27 mouse cellular contexts compared by ENCODE assay signal in the genomic region with DNA sequence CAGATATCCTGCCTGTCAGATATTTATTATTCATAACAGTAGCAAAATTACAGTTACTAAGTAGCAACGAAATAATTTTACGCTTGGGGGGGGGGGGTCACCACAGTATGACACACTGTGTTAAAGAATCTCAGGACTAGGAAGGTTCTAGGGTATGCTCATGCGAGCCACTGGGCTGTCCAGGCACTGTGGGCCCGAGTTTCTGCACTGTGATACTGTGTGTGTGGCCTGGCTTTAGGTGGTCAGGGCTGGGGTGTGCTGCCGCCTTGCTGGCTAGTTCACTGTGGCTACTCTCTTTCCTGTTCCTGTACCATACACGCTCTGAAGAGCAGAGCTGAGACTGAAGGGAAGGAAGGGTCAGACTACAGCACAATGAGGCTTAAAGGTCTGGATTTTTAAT.
A peak's percentile ranks its signal among the peaks of the same experiment; 100 is the strongest.
DNase-seq lines count a peak whose midpoint lies in the region; ATAC-seq and TF ChIP-seq lines count a peak whose summit lies in the region.
"Had no signal": no experiment of that assay in that cellular context is flagged by ENCODE, and none has a peak within 500 bp of the region (broad histone marks: within the 10 kb centered on the region; RNA-seq: fewer than 3 reads in every experiment).

No protein-coding gene starts in this region.

- H3K4me2 ChIP-seq in forebrain, embryonic 15.5 days (replicated peaks) = no peak overlapping the region
- H3K4me2 ChIP-seq in hindbrain, postnatal 0 days (ENCODE audit: low read depth, low read length) = no peak overlapping the region
- H3K4me2 ChIP-seq in midbrain, embryonic 12.5 days (replicated peaks) = no peak overlapping the region
- no peak overlapping the region for H3K4me2 ChIP-seq in midbrain, embryonic 15.5 days
- H3K4me2 ChIP-seq in limb, embryonic 12.5 days = no peak overlapping the region
- H3K4me2 ChIP-seq: embryonic facial prominence, embryonic 13.5 days; hindbrain, embryonic 14.5 days; intestine, embryonic 15.5 days had no signal

- TF ChIP-seq CTCF in hindbrain, postnatal 0 days (IDR thresholded peaks at IDR 0.05; ENCODE audit: low read depth) = no peak

- H3K4me3 ChIP-seq in forebrain, embryonic 10.5 days = no peak overlapping the region
- no peak overlapping the region for H3K4me3 ChIP-seq in forebrain, embryonic 15.5 days
- H3K4me3 ChIP-seq in hindbrain, embryonic 10.5 days = no peak overlapping the region
- no peak overlapping the region for H3K4me3 ChIP-seq in hindbrain, postnatal 0 days (ENCODE audit: low read length)
- H3K4me3 ChIP-seq in midbrain, embryonic 12.5 days = no peak overlapping the region
- no peak overlapping the region for H3K4me3 ChIP-seq in midbrain, embryonic 15.5 days
- H3K4me3 ChIP-seq in limb, embryonic 12.5 days (replicated peaks) = no peak overlapping the region
- H3K4me3 ChIP-seq: embryonic facial prominence, embryonic 13.5 days; erythroblast, embryonic 14.5 days; heart, embryonic 12.5 days; heart, embryonic 15.5 days; intestine, embryonic 15.5 days had no signal

- peak overlapping the region; percentile 31; the same call in 1 of the 2 replicates for H3K27ac ChIP-seq in forebrain, embryonic 10.5 days
- H3K27ac ChIP-seq in forebrain, embryonic 15.5 days (replicated peaks) = no peak overlapping the region
- H3K27ac ChIP-seq in hindbrain, embryonic 10.5 days = peak overlapping the region; percentile 53
- H3K27ac ChIP-seq in hindbrain, postnatal 0 days = no peak overlapping the region
- H3K27ac ChIP-seq in midbrain, embryonic 12.5 days (replicated peaks) = peak overlapping the region; percentile 52; the same call in 1 of the 2 replicates
- H3K27ac ChIP-seq in midbrain, embryonic 15.5 days = no peak overlapping the region
- H3K27ac ChIP-seq in limb, embryonic 12.5 days = no peak overlapping the region
- H3K27ac ChIP-seq: embryonic facial prominence, embryonic 13.5 days; heart, embryonic 15.5 days; hindbrain, embryonic 14.5 days; intestine, embryonic 15.5 days had no signal

- no peaks in the 10 kb centered on the region for H3K36me3 ChIP-seq in forebrain, embryonic 10.5 days (replicated peaks)
- no peaks in the 10 kb centered on the region for H3K36me3 ChIP-seq in forebrain, embryonic 15.5 days
- no peaks in the 10 kb centered on the region for H3K36me3 ChIP-seq in hindbrain, embryonic 10.5 days
- H3K36me3 ChIP-seq in hindbrain, postnatal 0 days (ENCODE audit: insufficient read depth, low read length) = no peaks in the 10 kb centered on the region
- H3K36me3 ChIP-seq in midbrain, embryonic 12.5 days = no peaks in the 10 kb centered on the region
- no peaks in the 10 kb centered on the region for H3K36me3 ChIP-seq in midbrain, embryonic 15.5 days (replicated peaks)
- H3K36me3 ChIP-seq in limb, embryonic 12.5 days = no peaks in the 10 kb centered on the region
- H3K36me3 ChIP-seq: embryonic facial prominence, embryonic 13.5 days; G1E; heart, embryonic 12.5 days; heart, embryonic 15.5 days; intestine, embryonic 15.5 days had no signal

- H3K27me3 ChIP-seq in forebrain, embryonic 10.5 days (ENCODE audit: poor library complexity, severe bottlenecking) = peaks cover 35% of the 10 kb centered on the region
- no peaks in the 10 kb centered on the region for H3K27me3 ChIP-seq in forebrain, embryonic 15.5 days
- H3K27me3 ChIP-seq in hindbrain, embryonic 10.5 days (ENCODE audit: insufficient read depth, poor library complexity, severe bottlenecking) = no peaks in the 10 kb centered on the region
- H3K27me3 ChIP-seq in hindbrain, postnatal 0 days (ENCODE audit: insufficient read depth, low read length) = no peaks in the 10 kb centered on the region
- H3K27me3 ChIP-seq in midbrain, embryonic 12.5 days = peaks cover 23% of the 10 kb centered on the region
- no peaks in the 10 kb centered on the region for H3K27me3 ChIP-seq in midbrain, embryonic 15.5 days (replicated peaks)
- 0 out of 2 replicates have a peak, but pooled peaks cover 5% of the 10 kb centered on the region for H3K27me3 ChIP-seq in limb, embryonic 12.5 days
- H3K27me3 ChIP-seq: CH12.LX; embryonic facial prominence, embryonic 13.5 days; heart, embryonic 12.5 days; heart, embryonic 15.5 days had no signal

- no peak overlapping the region for H3K9ac ChIP-seq in forebrain, embryonic 15.5 days (replicated peaks)
- no peak overlapping the region for H3K9ac ChIP-seq in hindbrain, postnatal 0 days (replicated peaks; ENCODE audit: low read length)
- H3K9ac ChIP-seq in midbrain, embryonic 12.5 days (replicated peaks) = no peak overlapping the region
- no peak overlapping the region for H3K9ac ChIP-seq in midbrain, embryonic 15.5 days
- no peak overlapping the region for H3K9ac ChIP-seq in limb, embryonic 12.5 days (replicated peaks)
- H3K9ac ChIP-seq: embryonic facial prominence, embryonic 13.5 days; heart, embryonic 12.5 days; heart, embryonic 15.5 days; hindbrain, embryonic 14.5 days; intestine, embryonic 15.5 days had no signal

- peaks cover 40% of the 10 kb centered on the region for H3K4me1 ChIP-seq in forebrain, embryonic 10.5 days
- peaks cover 12% of the 10 kb centered on the region for H3K4me1 ChIP-seq in forebrain, embryonic 15.5 days
- peaks cover 34% of the 10 kb centered on the region for H3K4me1 ChIP-seq in hindbrain, embryonic 10.5 days (replicated peaks)
- H3K4me1 ChIP-seq in hindbrain, postnatal 0 days (ENCODE audit: insufficient read depth, low read length) = no peaks in the 10 kb centered on the region
- H3K4me1 ChIP-seq in midbrain, embryonic 12.5 days = peaks cover 30% of the 10 kb centered on the region
- H3K4me1 ChIP-seq in midbrain, embryonic 15.5 days = peaks cover 11% of the 10 kb centered on the region
- peaks cover 23% of the 10 kb centered on the region for H3K4me1 ChIP-seq in limb, embryonic 12.5 days (replicated peaks)
- H3K4me1 ChIP-seq: intestine, embryonic 15.5 days had no signal

- ATAC-seq in forebrain, embryonic 15.5 days (replicated peaks) = no peak
- no peak for ATAC-seq in hindbrain, postnatal 0 days
- ATAC-seq in midbrain, embryonic 12.5 days (ENCODE audit: low FRiP score, low read depth) = no peak
- ATAC-seq in midbrain, embryonic 15.5 days (replicated peaks) = no peak
- peak; percentile 42; the same call in 1 of the 2 replicates for ATAC-seq in limb, embryonic 12.5 days (ENCODE audit: insufficient number of reproducible peaks, insufficient read depth, low FRiP score, low TSS enrichment, low read depth)
- ATAC-seq: forebrain, embryonic 16.5 days; intestine, embryonic 15.5 days; Patski had no signal

- no peaks in the 10 kb centered on the region for H3K9me3 ChIP-seq in forebrain, embryonic 10.5 days
- H3K9me3 ChIP-seq in forebrain, embryonic 15.5 days = no peaks in the 10 kb centered on the region
- no peaks in the 10 kb centered on the region for H3K9me3 ChIP-seq in hindbrain, embryonic 10.5 days
- H3K9me3 ChIP-seq in hindbrain, postnatal 0 days (ENCODE audit: low read length) = no peaks in the 10 kb centered on the region
- H3K9me3 ChIP-seq in midbrain, embryonic 12.5 days = no peaks in the 10 kb centered on the region
- no peaks in the 10 kb centered on the region for H3K9me3 ChIP-seq in midbrain, embryonic 15.5 days
- no peaks in the 10 kb centered on the region for H3K9me3 ChIP-seq in limb, embryonic 12.5 days
- H3K9me3 ChIP-seq: embryonic facial prominence, embryonic 13.5 days; heart, embryonic 12.5 days; heart, embryonic 15.5 days; intestine, embryonic 15.5 days had no signal

- DNase-seq in forebrain, embryonic 10.5 days (ENCODE audit: extremely low spot score, low spot score) = no peak
- no peak for DNase-seq in hindbrain, embryonic 10.5 days (ENCODE audit: low spot score)
- no peak for DNase-seq in hindbrain, postnatal 0 days (ENCODE audit: low spot score)
- DNase-seq: adrenal gland, postnatal 10 days; adrenal gland, postnatal 36 days; B cell, adult 2 months; cerebellum, adult 18-20 months; cerebellum, adult 9-10 months; cerebellum, postnatal 14 days; gastrocnemius, postnatal 10 days; gastrocnemius, postnatal 36 days; heart, postnatal 10 days; heart, postnatal 36 days had no signal

- 81% methylated on average over 6 of the region's 6 CpGs for WGBS in forebrain, embryonic 10.5 days
- WGBS in forebrain, embryonic 15.5 days = 71% methylated on average over 6 of the region's 6 CpGs
- WGBS in hindbrain, embryonic 10.5 days = 81% methylated on average over 6 of the region's 6 CpGs
- WGBS in hindbrain, postnatal 0 days = 74% methylated on average over 6 of the region's 6 CpGs
- WGBS in midbrain, embryonic 12.5 days = 63% methylated on average over 6 of the region's 6 CpGs
- 68% methylated on average over 6 of the region's 6 CpGs for WGBS in midbrain, embryonic 15.5 days
- whole genome bisulfite sequencing in limb, embryonic 12.5 days = 66% methylated on average over 6 of the region's 6 CpGs

Comparison
In these comparisons a context has a peak if more than half of its experiments do, and no peak if none do; other contexts are left out.
1. H3K27ac ChIP-seq: peak in forebrain, embryonic 10.5 days (single experiment), hindbrain, embryonic 10.5 days (single experiment) and midbrain, embryonic 12.5 days (single experiment); none in forebrain, embryonic 15.5 days (single experiment), hindbrain, postnatal 0 days (single experiment), midbrain, embryonic 15.5 days (single experiment) and limb, embryonic 12.5 days (single experiment).